Mouse (Mus musculus) E14TG2a.4 (cell line): ENCODE measurements around the gene Tmub2.

Experiments used
- CTCF ChIP-seq: conservative IDR thresholded peaks from 2 replicates; pipeline ENCODE4 v1.5.1; 2014; ENCODE audit warnings: low read length
- POU5F1 ChIP-seq: IDR thresholded peaks from 2 replicates; pipeline ENCODE4 v1.6.1; 2014; ENCODE audit warnings: low read length, borderline replicate concordance

DNA sequence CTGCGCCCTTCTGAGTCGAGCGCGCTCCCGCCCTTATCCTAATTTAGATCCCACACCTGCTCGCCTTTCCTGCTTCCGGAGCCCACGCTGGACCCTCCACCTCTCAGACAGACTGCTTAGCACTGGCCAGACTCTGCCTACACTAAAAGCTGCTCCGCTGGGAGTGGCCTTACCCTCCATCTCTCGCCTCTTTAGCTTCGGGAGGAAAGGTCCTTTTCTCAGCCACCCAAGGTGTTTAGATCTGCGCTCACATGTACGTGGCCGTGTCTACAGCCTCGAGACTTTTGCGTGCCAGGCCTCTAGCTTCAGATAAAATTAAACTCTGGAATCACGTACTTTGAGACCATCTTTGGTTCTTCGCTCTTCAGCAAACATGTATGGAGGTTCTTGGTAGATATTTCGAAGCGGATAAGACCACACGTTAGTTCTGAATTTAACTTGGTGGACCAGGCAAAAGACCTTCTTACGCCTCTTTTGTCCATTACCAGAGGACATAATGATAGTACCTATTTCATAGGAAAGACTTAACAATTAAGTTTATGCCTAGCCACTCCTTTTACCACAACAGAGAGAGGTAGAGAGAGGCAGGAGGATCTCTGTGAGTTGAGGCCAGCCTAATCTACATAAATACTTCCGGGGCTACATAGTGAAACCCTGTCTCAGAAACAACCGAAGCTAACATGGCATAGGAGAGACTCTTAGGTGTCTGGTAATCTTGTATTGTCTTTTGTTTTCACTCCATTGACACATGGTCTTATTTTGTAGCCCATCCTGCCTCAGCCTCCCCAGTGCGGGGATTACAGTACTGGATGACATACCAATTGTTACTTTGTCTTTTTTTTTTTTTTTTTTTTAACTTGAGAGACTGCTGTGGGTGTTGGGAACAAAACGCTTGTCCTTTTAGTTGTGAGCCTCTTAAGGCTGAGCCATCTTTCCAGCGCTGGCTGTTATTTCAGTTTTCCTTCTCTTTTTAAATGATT lies 13.1 kb downstream of the Tmub2 start:
- no peak for TF ChIP-seq CTCF
- no peak; the same call in 1 of the 2 replicates for TF ChIP-seq POU5F1
